Mouse (Mus musculus) lung, postnatal 0 days (tissue): ENCODE data around the gene Nelfa. TPM values are rescaled to one million over a fixed set of nuclear protein-coding genes. Genes with fewer than 3 reads are reported as not detected.
"Not testable (repeated sequence)": the region's sequence is repeated elsewhere in the genome, so short reads cannot be mapped to it uniquely, and the experiment has no call there.

Experiments
- ATAC-seq: fragments of 200-750 bp; cut with Nextera tagmentation; 2 replicates; pipeline ENCODE4 v1.8.0; 2017; ENCODE audit warnings: moderate library complexity
- DNase-seq: peaks from one replicate; pipeline ENCODE4 v3.0.0-alpha.2; 2016; ENCODE audit warnings: low spot score
- H3K27ac ChIP-seq: fragments of 300-500 bp; sonication (generic); 2 replicates; pipeline ENCODE4 v1.5.1; 2014; ENCODE audit warnings: antibody characterized with exemption, mild to moderate bottlenecking, low read length, mixed read lengths
- H3K27me3 ChIP-seq: fragments of 300-500 bp; sonication (generic); replicated peaks from 2 replicates; pipeline ENCODE4 v1.6.1; 2014; ENCODE audit warnings: low read length, mixed read lengths; ENCODE audit not compliant: insufficient read depth
- H3K36me3 ChIP-seq: fragments of 300-500 bp; sonication (generic); 2 replicates; pipeline ENCODE4 v1.6.1; 2014; ENCODE audit warnings: low read length, mixed read lengths; ENCODE audit not compliant: insufficient read depth
- H3K4me1 ChIP-seq: fragments of 300-500 bp; sonication (generic); 2 replicates; pipeline ENCODE4 v1.6.1; 2014; ENCODE audit warnings: antibody characterized with exemption, low read depth, low read length, mixed read lengths; ENCODE audit not compliant: insufficient read depth
- H3K4me2 ChIP-seq: fragments of 300-500 bp; sonication (generic); replicated peaks from 2 replicates; pipeline ENCODE4 v1.6.1; 2014; ENCODE audit warnings: low read depth, mild to moderate bottlenecking, low read length, moderate library complexity, mixed read lengths
- H3K4me3 ChIP-seq: fragments of 300-500 bp; sonication (generic); 2 replicates; pipeline ENCODE4 v1.5.1; 2014; ENCODE audit warnings: low read depth, low read length
- H3K9ac ChIP-seq: fragments of 300-500 bp; sonication (generic); replicated peaks from 2 replicates; pipeline ENCODE4 v1.6.1; 2014; ENCODE audit warnings: low read depth, mild to moderate bottlenecking
- H3K9me3 ChIP-seq: fragments of 300-500 bp; sonication (generic); 2 replicates; pipeline ENCODE4 v1.6.1; 2016; ENCODE audit warnings: low read length, mixed read lengths
- CTCF ChIP-seq: IDR thresholded peaks from 2 replicates; pipeline ENCODE4 v1.5.1; 2016; ENCODE audit warnings: antibody characterized with exemption, mild to moderate bottlenecking
- EP300 ChIP-seq: IDR thresholded peaks from 2 replicates; pipeline ENCODE4 v1.6.1; 2016; ENCODE audit warnings: antibody characterized with exemption, mild to moderate bottlenecking, control low read depth
- WGBS: fragments of 180-500 bp; shearing (Covaris S2); extraction: QIAGEN DNeasy Blood & Tissue Kit; methylation state at CpG from one replicate; pipeline ENCODE4 v1.1.7; 2014; 5-methylcytosine and 5-hydroxymethylcytosine counted together
- polyA plus RNA-seq: library from polyadenylated mRNA; unstranded; fragments of >200 nt; fragmentation: Nextera tagmentation; extraction: Ambion mirVana; gene quantifications from 2 replicates; pipeline ENCODE4 v1.2.1, GENCODE M21; 2015

Nelfa gene
- polyA plus RNA-seq, 1 experiment from 2014 or later, result 22.3 TPM

DNA sequence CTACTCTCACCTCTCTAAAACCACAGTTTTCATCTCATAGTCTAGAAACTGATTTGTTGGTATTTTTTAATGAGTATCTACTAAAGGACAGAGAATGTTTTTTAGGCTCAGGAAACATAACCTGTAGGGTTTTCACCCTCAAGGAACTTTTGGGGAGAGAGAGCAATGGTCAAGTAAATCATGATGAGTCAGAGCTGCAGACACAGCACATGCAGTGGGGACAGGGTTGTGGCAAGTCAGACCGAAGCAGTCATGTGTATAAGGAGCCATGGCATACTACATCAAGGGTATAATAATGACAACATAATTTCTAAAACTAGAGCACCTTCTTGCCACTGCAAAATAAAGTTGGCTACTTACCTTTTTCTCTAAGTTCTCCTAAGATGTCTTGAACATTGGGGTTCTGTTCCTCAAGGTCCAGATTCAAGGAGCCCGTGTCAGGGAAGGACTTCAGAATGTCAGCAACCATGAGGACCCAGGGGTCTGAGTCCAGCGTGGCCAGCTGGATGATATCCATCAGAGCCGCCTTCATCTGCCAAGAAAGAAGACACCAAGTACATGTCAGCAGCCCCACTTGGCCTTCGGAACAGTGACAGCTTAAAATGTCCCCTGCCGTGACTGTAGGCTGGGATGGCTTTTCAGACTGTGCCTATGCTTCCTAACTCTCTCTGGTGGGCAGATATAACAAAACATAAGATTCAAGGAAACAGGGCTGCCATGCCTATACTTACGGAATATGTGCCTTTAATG lies 14.6 kb downstream of the Nelfa start:
- H3K27me3 ChIP-seq, result no peaks in the 10 kb centered on the region
- no peaks in the 10 kb centered on the region for H3K9me3 ChIP-seq
- no peak for DNase-seq
- ATAC-seq, result no peak
- WGBS, result 73% methylated on average over 7 of the region's 7 CpGs
- H3K4me1 ChIP-seq, result no peaks in the 10 kb centered on the region
- no peak overlapping the region for H3K4me3 ChIP-seq
- no peak overlapping the region for H3K27ac ChIP-seq
- TF ChIP-seq EP300 (no peak), CTCF (no peak)
- H3K36me3 ChIP-seq, result peaks cover 23% of the 10 kb centered on the region
- H3K4me2 ChIP-seq, result no peak overlapping the region
- H3K9ac ChIP-seq, result no peak overlapping the region

- 64% methylated on average over 4 of the region's 4 CpGs for WGBS
- H3K4me3 ChIP-seq, result no peak overlapping the region
- peaks cover 30% of the 10 kb centered on the region for H3K36me3 ChIP-seq
- H3K27ac ChIP-seq, result no peak overlapping the region
- H3K4me2 ChIP-seq, result no peak overlapping the region
- ATAC-seq (no peak), DNase-seq (no peak)
- no peaks in the 10 kb centered on the region for H3K4me1 ChIP-seq
- TF ChIP-seq EP300 (no peak), CTCF (no peak)
- no peaks in the 10 kb centered on the region for H3K9me3 ChIP-seq
- no peaks in the 10 kb centered on the region for H3K27me3 ChIP-seq
- H3K9ac ChIP-seq, result no peak overlapping the region
Measured at GRCm38 (mm10) chr5:33920924-33921323, 15.3 kb downstream of the Nelfa start.

- no peak for DNase-seq
- no peaks in the 10 kb centered on the region for H3K9me3 ChIP-seq
- H3K4me1 ChIP-seq, result no peaks in the 10 kb centered on the region
- H3K4me2 ChIP-seq, result no peak overlapping the region
- no peak overlapping the region for H3K27ac ChIP-seq
- no peak overlapping the region for H3K4me3 ChIP-seq
- WGBS, result 92% methylated on average over 2 of the region's 2 CpGs
- H3K27me3 ChIP-seq, result no peaks in the 10 kb centered on the region
- H3K36me3 ChIP-seq, result peaks cover 34% of the 10 kb centered on the region
- TF ChIP-seq EP300, result no peak
- no peak for TF ChIP-seq CTCF
- no peak overlapping the region for H3K9ac ChIP-seq
- ATAC-seq, result no peak
Measured at GRCm38 (mm10) chr5:33920037-33920436, 16.2 kb downstream of the Nelfa start.

GRCm38 (mm10) chr5:33919466-33919865 lies 16.7 kb downstream of the Nelfa start:
- Histone ChIP-seq H3K9ac (no peak overlapping the region), H3K27me3 (no peaks in the 10 kb centered on the region), H3K4me2 (no peak overlapping the region), H3K36me3 (peaks cover 34% of the 10 kb centered on the region), H3K27ac (no peak overlapping the region), H3K4me1 (no peaks in the 10 kb centered on the region), H3K4me3 (no peak overlapping the region), H3K9me3 (no peaks in the 10 kb centered on the region)
- ATAC-seq (no peak), DNase-seq (no peak)
- TF ChIP-seq CTCF (no peak), EP300 (no peak)
- 90% methylated on average over 1 of the region's 1 CpGs for whole genome bisulfite sequencing

DNA sequence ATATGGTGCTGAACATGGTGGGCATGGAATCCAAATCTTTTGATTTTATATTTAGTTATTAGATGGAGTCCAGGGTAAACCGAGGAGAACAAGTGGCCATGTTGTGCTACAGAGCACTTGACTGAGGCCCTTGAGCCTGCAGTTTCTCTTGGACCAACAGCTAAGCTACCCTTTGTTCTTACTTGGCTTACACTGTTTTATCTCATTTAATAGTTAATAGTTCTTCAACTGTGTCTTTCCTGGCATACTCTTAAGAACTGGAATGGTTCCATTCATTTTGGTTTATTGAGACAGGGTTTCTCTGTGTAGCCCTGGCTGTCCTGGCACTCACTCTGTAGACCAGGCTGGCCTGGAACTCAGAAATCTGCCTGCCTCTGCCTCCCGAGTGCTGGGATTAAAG lies 19.6 kb downstream of the Nelfa start:
- ATAC-seq, H3K4me3 ChIP-seq, H3K27me3 ChIP-seq, H3K4me1 ChIP-seq, H3K9ac ChIP-seq, H3K9me3 ChIP-seq, H3K4me2 ChIP-seq, DNase-seq, H3K27ac ChIP-seq: not testable (repeated sequence)
- WGBS, result 92% methylated on average over 2 of the region's 2 CpGs
- H3K36me3 ChIP-seq, result peaks cover 34% of the 10 kb centered on the region

DNA sequence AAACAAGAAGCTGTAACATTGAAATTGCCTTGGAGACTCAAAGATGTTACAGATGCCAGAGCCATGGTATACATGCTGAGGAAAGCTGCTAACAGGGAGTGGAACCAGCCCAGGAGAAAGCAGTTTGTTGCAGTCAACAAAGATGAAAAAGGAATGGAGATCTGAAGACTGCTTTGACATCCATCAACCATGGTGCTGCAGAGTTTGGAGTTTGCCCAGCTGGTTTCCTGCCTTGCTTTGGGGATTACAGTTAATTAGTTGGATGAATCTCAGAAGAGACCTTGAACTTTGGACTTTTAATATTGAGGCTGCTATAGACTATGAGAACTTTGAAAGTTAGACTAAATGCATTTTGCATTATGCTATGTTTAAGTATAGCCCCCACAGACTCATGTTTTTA lies 21.2 kb downstream of the Nelfa start:
- peaks cover 25% of the 10 kb centered on the region; the same call in 1 of the 2 replicates for H3K36me3 ChIP-seq
- not testable (repeated sequence) for H3K4me1 ChIP-seq, H3K9me3 ChIP-seq

GRCm38 (mm10) chr5:33903176-33903575 lies 33.0 kb downstream of the Nelfa start:
- Histone ChIP-seq H3K27me3 (no peaks in the 10 kb centered on the region), H3K36me3 (peaks cover 44% of the 10 kb centered on the region; the same call in 1 of the 2 replicates), H3K4me2 (no peak overlapping the region), H3K4me1 (no peaks in the 10 kb centered on the region), H3K27ac (no peak overlapping the region), H3K9ac (no peak overlapping the region), H3K9me3 (no peaks in the 10 kb centered on the region), H3K4me3 (no peak overlapping the region)
- 89% methylated on average over 9 of the region's 9 CpGs for WGBS
- no peak for TF ChIP-seq EP300
- TF ChIP-seq CTCF, result no peak
- no peak for DNase-seq
- no peak for ATAC-seq

More for the DNA sequence above, 21.2 kb downstream of the Nelfa start:
- H3K4me3 ChIP-seq, DNase-seq, H3K27me3 ChIP-seq, ATAC-seq, H3K27ac ChIP-seq, H3K4me2 ChIP-seq, H3K9ac ChIP-seq: not testable (repeated sequence)
